Mouse (Mus musculus) forebrain, postnatal 0 days (tissue): ENCODE data around the gene Supt6. TPM values are rescaled to one million over a fixed set of nuclear protein-coding genes. Genes with fewer than 3 reads are reported as not detected.

Source experiments
- ATAC-seq: fragments of 200-750 bp; cut with Nextera tagmentation; 2 replicates; pipeline ENCODE4 v1.8.0; 2017; ENCODE audit warnings: mild to moderate bottlenecking, moderate library complexity
- DNase-seq: peaks from one replicate; pipeline ENCODE4 v3.0.0-alpha.2; 2015
- H3K27ac ChIP-seq: fragments of 300-500 bp; sonication (generic); 2 replicates; pipeline ENCODE4 v1.5.1; 2014; ENCODE audit warnings: low read depth, mild to moderate bottlenecking, antibody characterized with exemption, low read length, moderate library complexity, mixed read lengths
- H3K27me3 ChIP-seq: fragments of 300-500 bp; sonication (generic); 2 replicates; pipeline ENCODE4 v1.6.1; 2014; ENCODE audit warnings: mild to moderate bottlenecking, low read length, mixed read lengths; ENCODE audit not compliant: insufficient read depth
- H3K36me3 ChIP-seq: fragments of 300-500 bp; sonication (generic); 2 replicates; pipeline ENCODE4 v1.6.1; 2014; ENCODE audit warnings: mild to moderate bottlenecking, moderate library complexity; ENCODE audit not compliant: insufficient read depth
- H3K4me1 ChIP-seq: fragments of 300-500 bp; sonication (generic); 2 replicates; pipeline ENCODE4 v1.6.1; 2014; ENCODE audit warnings: antibody characterized with exemption; ENCODE audit not compliant: insufficient read depth
- H3K4me2 ChIP-seq: fragments of 300-500 bp; sonication (generic); 2 replicates; pipeline ENCODE4 v1.6.1; 2014; ENCODE audit warnings: low read depth, mild to moderate bottlenecking, moderate library complexity
- H3K4me3 ChIP-seq: fragments of 300-500 bp; sonication (generic); 2 replicates; pipeline ENCODE4 v1.5.1; 2014; ENCODE audit warnings: low read depth, low read length, mixed read lengths
- H3K9ac ChIP-seq: fragments of 300-500 bp; sonication (generic); 2 replicates; pipeline ENCODE4 v1.6.1; 2014; ENCODE audit warnings: mild to moderate bottlenecking
- H3K9me3 ChIP-seq: fragments of 300-500 bp; sonication (generic); 2 replicates; pipeline ENCODE4 v1.6.1; 2016; ENCODE audit warnings: low read length
- CTCF ChIP-seq: sonication (generic); IDR thresholded peaks from 2 replicates; pipeline ENCODE4 v1.5.1; 2016; ENCODE audit warnings: antibody characterized with exemption, control low read depth, low read depth
- WGBS: fragments of 180-500 bp; shearing (Covaris S2); extraction: QIAGEN DNeasy Blood & Tissue Kit; methylation state at CpG from one replicate; pipeline ENCODE4 v1.1.7; 2014; 5-methylcytosine and 5-hydroxymethylcytosine counted together
- polyA plus RNA-seq: library from polyadenylated mRNA; unstranded; fragments of >200 nt; fragmentation: Nextera tagmentation; extraction: Ambion mirVana; gene quantifications from 2 replicates; pipeline ENCODE4 v1.2.1, GENCODE M21; 2015
- total RNA-seq: library from RNA; depleted of rRNA; stranded (reverse); fragments of >200 nt; gene quantifications from 2 replicates; pipeline ENCODE4 v1.2.3, GENCODE M21; 2014

The Supt6 gene
- total and polyA plus RNA-seq, 2 experiments from 2014 or later: 21.6 to 44.1 TPM

DNA sequence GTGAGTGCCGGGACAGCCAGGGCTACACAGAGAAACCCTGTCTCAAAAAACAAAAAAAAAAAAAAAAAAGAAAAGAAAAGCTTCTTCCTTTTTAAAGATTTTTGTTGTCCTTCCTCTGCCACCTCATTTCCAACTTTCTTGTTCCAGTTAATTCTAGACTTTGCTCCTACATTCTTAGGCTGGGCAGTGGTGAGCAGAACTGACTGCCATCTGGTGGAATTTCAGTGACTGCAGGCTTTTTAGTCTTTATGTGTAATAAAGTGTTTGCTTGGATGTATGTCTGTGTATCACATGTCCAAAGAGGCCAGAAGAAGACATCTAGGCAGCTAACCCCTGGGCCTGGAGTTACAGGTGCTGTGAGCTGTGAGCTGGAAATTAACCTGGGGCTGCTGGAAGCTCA lies 10.8 kb upstream of the Supt6 start:
- Histone ChIP-seq H3K27me3 (no peaks in the 10 kb centered on the region), H3K9me3 (no peaks in the 10 kb centered on the region), H3K4me3 (no peak overlapping the region), H3K4me2 (no peak overlapping the region), H3K9ac (no peak overlapping the region), H3K27ac (no peak overlapping the region), H3K4me1 (no peaks in the 10 kb centered on the region), H3K36me3 (peaks cover 20% of the 10 kb centered on the region)
- WGBS: 100% methylated on average over 1 of the region's 1 CpGs
- DNase-seq: no peak
- TF ChIP-seq CTCF: peak; percentile 43
- no peak for ATAC-seq

DNA sequence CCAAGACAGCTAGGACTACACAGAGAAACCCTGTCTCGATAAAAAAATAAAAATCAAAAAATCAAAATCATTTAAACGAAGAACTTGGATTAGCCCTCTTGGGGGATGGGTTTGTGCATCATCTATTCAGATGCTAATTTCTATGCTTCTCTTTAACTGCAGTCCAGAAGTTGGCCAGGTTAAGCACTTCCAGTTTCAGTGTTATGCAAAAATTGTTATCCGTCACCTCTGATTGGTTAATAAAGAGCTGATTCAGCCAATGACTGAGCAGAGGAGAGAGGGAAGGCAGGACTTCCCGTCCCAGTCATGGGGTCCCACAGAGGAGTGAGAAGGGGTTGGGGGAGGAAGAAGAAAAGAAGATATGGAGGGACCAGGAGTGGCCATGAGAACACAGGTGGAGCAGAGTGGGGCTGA lies 1.9 kb upstream of the Supt6 start:
- no peak for TF ChIP-seq CTCF
- Histone ChIP-seq H3K9me3 (no peaks in the 10 kb centered on the region), H3K9ac (no peak overlapping the region), H3K4me1 (peaks cover 25% of the 10 kb centered on the region), H3K36me3 (peaks cover 23% of the 10 kb centered on the region), H3K4me3 (no peak overlapping the region), H3K4me2 (no peak overlapping the region), H3K27ac (no peak overlapping the region), H3K27me3 (no peaks in the 10 kb centered on the region)
- 60% methylated on average over 4 of the region's 4 CpGs for WGBS
- ATAC-seq (no peak), DNase-seq (no peak)

GRCm38 (mm10) chr11:78247012-78247348 lies 1.2 kb upstream of the Supt6 start:
- H3K27ac ChIP-seq: no peak overlapping the region
- H3K9ac ChIP-seq: no peak overlapping the region
- H3K27me3 ChIP-seq: no peaks in the 10 kb centered on the region
- DNase-seq (no peak), ATAC-seq (no peak)
- H3K4me2 ChIP-seq: peak overlapping the region; percentile 80
- no peak overlapping the region for H3K4me3 ChIP-seq
- no peak for TF ChIP-seq CTCF
- H3K4me1 ChIP-seq: peaks cover 25% of the 10 kb centered on the region
- 80% methylated on average over 3 of the region's 3 CpGs for WGBS
- no peaks in the 10 kb centered on the region for H3K9me3 ChIP-seq
- peaks cover 17% of the 10 kb centered on the region for H3K36me3 ChIP-seq

GRCm38 (mm10) chr11:78246318-78247011 lies 678 bp upstream of the Supt6 start:
- Histone ChIP-seq H3K9me3 (no peaks in the 10 kb centered on the region), H3K9ac (peak overlapping the region; percentile 93), H3K36me3 (peaks cover 14% of the 10 kb centered on the region), H3K4me1 (peaks cover 25% of the 10 kb centered on the region), H3K4me2 (peak overlapping the region; percentile 80), H3K4me3 (peak overlapping the region; percentile 96), H3K27me3 (no peaks in the 10 kb centered on the region), H3K27ac (peak overlapping the region; percentile 99)
- no peak for TF ChIP-seq CTCF
- WGBS: 51% methylated on average over 7 of the region's 7 CpGs
- ATAC-seq (no peak), DNase-seq (no peak)

- TF ChIP-seq CTCF: no peak
- DNase-seq (no peak), ATAC-seq (peak; percentile 16)
- Histone ChIP-seq H3K27me3 (no peaks in the 10 kb centered on the region), H3K4me2 (peak overlapping the region; percentile 80), H3K4me3 (peak overlapping the region; percentile 96), H3K27ac (peak overlapping the region; percentile 99), H3K9me3 (no peaks in the 10 kb centered on the region), H3K9ac (peak overlapping the region; percentile 93), H3K4me1 (peaks cover 25% of the 10 kb centered on the region), H3K36me3 (0 out of 2 replicates have a peak, but pooled peaks cover 9% of the 10 kb centered on the region)
- 0% methylated on average over 19 of the region's 19 CpGs for WGBS
These were observed 543 bp downstream of the Supt6 start for GRCm38 (mm10) chr11:78245261-78245626.

DNA sequence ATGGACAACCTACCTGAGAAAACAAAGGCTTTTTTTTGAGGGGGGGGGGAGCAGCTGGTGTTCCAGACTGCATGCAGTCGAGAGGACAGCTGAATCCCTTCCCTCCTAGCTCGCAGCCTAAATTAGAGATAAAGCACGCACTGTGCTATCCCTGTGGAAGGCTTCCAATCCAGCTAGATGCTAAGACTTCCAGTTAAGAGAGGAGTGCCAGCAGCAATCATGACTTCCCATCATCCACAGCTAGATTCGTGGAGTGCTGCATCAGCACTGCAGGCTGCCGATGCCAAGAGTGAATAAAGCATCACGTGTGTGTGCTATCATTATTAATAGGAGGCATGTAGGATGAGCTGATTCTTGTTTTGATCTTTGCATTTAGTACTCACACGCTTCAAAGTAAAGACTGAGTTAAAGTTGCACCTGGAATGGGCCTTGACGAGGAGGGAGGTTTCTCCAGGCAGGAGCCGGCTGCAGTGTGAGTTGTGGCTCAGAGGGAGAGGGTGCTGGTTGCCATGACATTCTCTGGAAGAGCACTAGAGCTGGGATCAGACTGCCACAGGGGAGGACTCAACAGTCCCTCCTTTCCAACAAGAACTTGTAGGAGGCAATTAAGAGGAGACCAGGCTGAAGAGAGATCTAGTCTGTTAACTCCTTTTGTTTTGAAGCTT lies 5.5 kb downstream of the Supt6 start:
- no peak for TF ChIP-seq CTCF
- Histone ChIP-seq H3K4me1 (0 out of 2 replicates have a peak, but pooled peaks cover 6% of the 10 kb centered on the region), H3K27me3 (no peaks in the 10 kb centered on the region), H3K36me3 (peaks cover 17% of the 10 kb centered on the region; the same call in 1 of the 2 replicates), H3K4me2 (no peak overlapping the region), H3K9me3 (no peaks in the 10 kb centered on the region), H3K4me3 (no peak overlapping the region), H3K9ac (no peak overlapping the region), H3K27ac (no peak overlapping the region)
- WGBS: 76% methylated on average over 9 of the region's 9 CpGs
- DNase-seq (peak; percentile 11), ATAC-seq (no peak)

GRCm38 (mm10) chr11:78231518-78231917 lies 14.3 kb downstream of the Supt6 start:
- H3K9me3 ChIP-seq: no peaks in the 10 kb centered on the region
- H3K4me2 ChIP-seq: no peak overlapping the region
- H3K9ac ChIP-seq: no peak overlapping the region
- 95% methylated on average over 6 of the region's 6 CpGs for WGBS
- TF ChIP-seq CTCF: no peak
- H3K4me3 ChIP-seq: no peak overlapping the region
- no peak for ATAC-seq
- H3K36me3 ChIP-seq: peaks cover 80% of the 10 kb centered on the region
- DNase-seq: no peak
- H3K4me1 ChIP-seq: no peaks in the 10 kb centered on the region
- H3K27me3 ChIP-seq: no peaks in the 10 kb centered on the region
- H3K27ac ChIP-seq: no peak overlapping the region
